10 mouse cellular contexts compared by ENCODE assay signal in the genomic region with DNA sequence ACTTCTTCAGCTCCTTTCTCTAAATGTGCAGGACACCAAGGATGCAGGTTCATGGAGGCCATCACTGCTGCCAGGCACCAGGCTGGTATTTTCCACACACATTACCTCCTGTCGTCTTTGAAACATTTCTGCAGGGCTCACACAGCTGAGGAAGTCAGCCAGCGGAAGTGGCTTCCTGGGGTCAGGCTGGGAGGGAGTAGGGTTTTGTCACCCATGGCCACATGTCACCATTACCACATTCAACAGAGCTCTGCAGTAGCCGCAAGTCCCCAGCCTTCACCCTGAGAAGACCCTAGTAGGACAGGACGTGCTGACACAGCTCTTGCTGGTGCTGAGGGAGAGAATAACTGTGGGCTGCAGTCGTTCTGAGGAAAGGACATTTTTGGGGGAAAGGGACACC. TPM values are rescaled to one million over a fixed set of nuclear protein-coding genes. Genes with fewer than 3 reads are reported as not detected.
DNase-seq lines count a peak whose midpoint lies in the region; ATAC-seq and TF ChIP-seq lines count a peak whose summit lies in the region.
"Had no signal": no experiment of that assay in that cellular context is flagged by ENCODE, and none has a peak within 500 bp of the region (broad histone marks: within the 10 kb centered on the region; RNA-seq: fewer than 3 reads in every experiment).

No protein-coding gene starts in this region.

- no peaks in the 10 kb centered on the region for H3K36me3 ChIP-seq in midbrain, embryonic 11.5 days (ENCODE audit: control insufficient read depth, insufficient read depth, low read length)

- H3K27me3 ChIP-seq in midbrain, embryonic 11.5 days (ENCODE audit: control insufficient read depth, insufficient read depth, low read length), result no peaks in the 10 kb centered on the region; the same call in 1 of the 2 replicates

- ATAC-seq in midbrain, embryonic 11.5 days (ENCODE audit: low FRiP score), result no peak

- TF ChIP-seq CTCF in left cerebral cortex, adult 2 months (IDR thresholded peaks at IDR 0.05), result no peak

- 75% methylated on average over 5 of the region's 5 CpGs for WGBS in midbrain, embryonic 11.5 days

- intact Hi-C loops in left cerebral cortex, adult 2 months (cut with DNase I), result no loop called here

- DNase-seq in heart, adult 8-10 months (ENCODE audit: low spot score), result peak; percentile 16
- DNase-seq in heart, postnatal 4 days, result no peak
- DNase-seq in CD4-positive, CD25-positive, alpha-beta regulatory T cell, adult 2 months (ENCODE audit: low read depth, low spot score), result peak; percentile 58
- peak; percentile 35 for DNase-seq in liver
- DNase-seq in skeletal muscle tissue, adult 2 months (ENCODE audit: low read depth, low spot score), result peak; percentile 32
- DNase-seq in right cerebral cortex, postnatal 25 days, result no peak
- no peak for DNase-seq in midbrain, embryonic 11.5 days (ENCODE audit: low spot score, missing footprints)
- no peak for DNase-seq in left cerebral cortex, adult 2 months (ENCODE audit: extremely low spot score in 1 of 2, low spot score in 2 of 2)

- no peak overlapping the region for H3K9ac ChIP-seq in midbrain, embryonic 11.5 days (ENCODE audit: low read length)
- H3K9ac ChIP-seq: liver, embryonic 14.5 days had no signal

- H3K27ac ChIP-seq in midbrain, embryonic 11.5 days (ENCODE audit: low read depth, low read length), result no peak overlapping the region
- H3K27ac ChIP-seq in left cerebral cortex, adult 2 months, result no peak overlapping the region
- H3K27ac ChIP-seq: liver, embryonic 14.5 days had no signal

- no peak overlapping the region for H3K4me3 ChIP-seq in midbrain, embryonic 11.5 days (ENCODE audit: low read depth, low read length)
- no peak overlapping the region for H3K4me3 ChIP-seq in left cerebral cortex, adult 2 months

- no peak overlapping the region for H3K4me2 ChIP-seq in midbrain, embryonic 11.5 days

- H3K4me1 ChIP-seq in midbrain, embryonic 11.5 days (ENCODE audit: control insufficient read depth, insufficient read depth, low read length), result peaks cover 6% of the 10 kb centered on the region

- H3K9me3 ChIP-seq in midbrain, embryonic 11.5 days (ENCODE audit: control insufficient read depth, low read length), result no peaks in the 10 kb centered on the region

RNA-seq across cellular contexts. Expression of a gene that starts 4.0 kb away (rescaled TPM):
- 1 to 10 TPM; 2.3 to 3.2 (median 2.7) TPM for total RNA-seq in heart, adult 8-10 months (2022)
- total RNA-seq in heart, postnatal 4 days (2021), result 1 to 10 TPM; 3.8 to 4.6 TPM
- 1.0 and 1.5 TPM in 2 replicates for polyA plus RNA-seq in midbrain, embryonic 11.5 days (2014; fragmentation: Nextera tagmentation; extraction: Ambion mirVana)
- 1 to 10 TPM; 5.4 to 6.0 TPM for total RNA-seq in left cerebral cortex, adult 2 months (2021)

RNA-seq across cellular contexts. Expression of a gene that starts 11.4 kb away (rescaled TPM):
- not detected for total RNA-seq in heart, adult 8-10 months (2022)
- total RNA-seq in heart, postnatal 4 days (2021), result not detected
- polyA plus RNA-seq in midbrain, embryonic 11.5 days (2014; fragmentation: Nextera tagmentation; extraction: Ambion mirVana), result 0.18 TPM in 1 of 2 replicates, not detected in the other
- not detected for total RNA-seq in left cerebral cortex, adult 2 months (2021)
- total RNA-seq: gastrocnemius, postnatal 4 days had no signal

RNA-seq across cellular contexts. Expression of a gene that starts 29.8 kb away (rescaled TPM):
- total RNA-seq in heart, adult 8-10 months (2022), result 10 to 100 TPM; 49.9 to 66.3 (median 64.9) TPM
- 10 to 100 TPM; 92.4 to 94.5 TPM for total RNA-seq in heart, postnatal 4 days (2021)
- polyA plus RNA-seq in midbrain, embryonic 11.5 days (2014; fragmentation: Nextera tagmentation; extraction: Ambion mirVana), result 157 and 173 TPM in 2 replicates
- total RNA-seq in left cerebral cortex, adult 2 months (2021), result 10 to 100 TPM; 77.7 to 82.4 TPM

RNA-seq across cellular contexts. Expression of a gene that starts 38.2 kb away (rescaled TPM):
- total RNA-seq in heart, adult 8-10 months (2022), result 10 to 100 TPM; 23.1 to 38.7 (median 29.3) TPM
- 10 to 100 TPM; 38.3 to 49.2 TPM for total RNA-seq in heart, postnatal 4 days (2021)
- 36.9 and 40.0 TPM in 2 replicates for polyA plus RNA-seq in midbrain, embryonic 11.5 days (2014; fragmentation: Nextera tagmentation; extraction: Ambion mirVana)
- total RNA-seq in left cerebral cortex, adult 2 months (2021), result 10 to 100 TPM; 94.3 to 99.2 TPM

Comparison
In these comparisons a context has a peak if more than half of its experiments do, and no peak if none do; other contexts are left out.
1. DNase-seq: peak in heart, adult 8-10 months (single experiment), CD4-positive, CD25-positive, alpha-beta regulatory T cell, adult 2 months (single experiment), liver (single experiment) and skeletal muscle tissue, adult 2 months (single experiment); none in heart, postnatal 4 days (single experiment), right cerebral cortex, postnatal 25 days (single experiment), midbrain, embryonic 11.5 days (single experiment) and left cerebral cortex, adult 2 months (0 of 2).